ENCODE assay signal across 8 mouse cellular contexts in genomic region chr9:72491559-72492193, GRCm38 (mm10). TPM values are rescaled to one million over a fixed set of nuclear protein-coding genes. Genes with fewer than 3 reads are reported as not detected.
DNase-seq lines count a peak whose midpoint lies in the region; ATAC-seq and TF ChIP-seq lines count a peak whose summit lies in the region.

No protein-coding gene starts in this region.

- H3K79me3 ChIP-seq in C2C12 (ENCODE audit: low read depth): peaks cover 3% of the 10 kb centered on the region

- H3K9ac ChIP-seq in heart, embryonic 13.5 days: peak overlapping the region; percentile 83
- H3K9ac ChIP-seq in liver, embryonic 12.5 days: peak overlapping the region; percentile 50
- H3K9ac ChIP-seq in stomach, embryonic 15.5 days: peak overlapping the region; percentile 44; the same call in 1 of the 2 replicates

- H3K4me3 ChIP-seq in C2C12 (ENCODE audit: insufficient read depth, poor library complexity, severe bottlenecking): peak overlapping the region; percentile 72
- peak overlapping the region; percentile 94 for H3K4me3 ChIP-seq in erythroblast, embryonic 14.5 days (replicated peaks)
- peak overlapping the region; percentile 79 for H3K4me3 ChIP-seq in heart, embryonic 13.5 days
- H3K4me3 ChIP-seq in liver, embryonic 12.5 days: peak overlapping the region; percentile 84
- peak overlapping the region; percentile 71 for H3K4me3 ChIP-seq in stomach, embryonic 15.5 days (replicated peaks)

- peaks cover 4% of the 10 kb centered on the region for H3K36me3 ChIP-seq in C2C12 (ENCODE audit: control insufficient read depth, insufficient read depth)
- H3K36me3 ChIP-seq in erythroblast, embryonic 14.5 days (ENCODE audit: control insufficient read depth): peaks cover 9% of the 10 kb centered on the region
- H3K36me3 ChIP-seq in heart, embryonic 13.5 days: peaks cover 10% of the 10 kb centered on the region
- H3K36me3 ChIP-seq in liver, embryonic 12.5 days: peaks cover 4% of the 10 kb centered on the region
- H3K36me3 ChIP-seq in stomach, embryonic 15.5 days: 0 out of 2 replicates have a peak, but pooled peaks cover 1% of the 10 kb centered on the region

- H3ac ChIP-seq in C2C12 (ENCODE audit: control insufficient read depth, insufficient read length, low read depth): peak overlapping the region; percentile 69

- under 1% methylated on average over 32 of the region's 32 CpGs for WGBS in heart, embryonic 13.5 days
- under 1% methylated on average over 32 of the region's 32 CpGs for WGBS in liver, embryonic 12.5 days (ENCODE audit: insufficient replicate concordance)
- under 1% methylated on average over 32 of the region's 32 CpGs for WGBS in stomach, embryonic 15.5 days

- TF ChIP-seq POLR2A in brain, embryonic 14.5 days (IDR thresholded peaks at IDR 0.05; ENCODE audit: borderline replicate concordance, extremely low read depth, insufficient read depth, insufficient read length, poor library complexity, severe bottlenecking): peak; percentile 42; the same call in 1 of the 2 replicates

- H3K27me3 ChIP-seq in C2C12 (ENCODE audit: control insufficient read depth, insufficient read depth, insufficient read length): no peaks in the 10 kb centered on the region
- H3K27me3 ChIP-seq in erythroblast, embryonic 14.5 days (ENCODE audit: control insufficient read depth): no peaks in the 10 kb centered on the region
- H3K27me3 ChIP-seq in heart, embryonic 13.5 days (replicated peaks): no peaks in the 10 kb centered on the region
- H3K27me3 ChIP-seq in liver, embryonic 12.5 days (replicated peaks): no peaks in the 10 kb centered on the region
- H3K27me3 ChIP-seq in stomach, embryonic 15.5 days (replicated peaks): no peaks in the 10 kb centered on the region

- no peak for TF ChIP-seq CTCF in C2C12 (IDR thresholded peaks at IDR 0.05; ENCODE audit: control insufficient read depth, insufficient read depth, insufficient read length)
- TF ChIP-seq CTCF in brain, embryonic 14.5 days (IDR thresholded peaks at IDR 0.05; ENCODE audit: borderline replicate concordance, extremely low read depth, insufficient read depth, insufficient read length): no peak

- peak overlapping the region; percentile 94 for H3K27ac ChIP-seq in heart, embryonic 13.5 days (replicated peaks)
- peak overlapping the region; percentile 62 for H3K27ac ChIP-seq in liver, embryonic 12.5 days
- peak overlapping the region; percentile 55 for H3K27ac ChIP-seq in stomach, embryonic 15.5 days

- DNase-seq in brain, embryonic 14.5 days (ENCODE audit: low read depth): peak; percentile 95
- peak; percentile 95 for DNase-seq in kidney, postnatal 10 days
- peak; percentile 91 to 92 for DNase-seq in natural killer cell, adult 2 months (ENCODE audit: low spot score in 2 of 2)

- H3K79me2 ChIP-seq in C2C12 (ENCODE audit: control insufficient read depth, insufficient read depth): peaks cover 11% of the 10 kb centered on the region

- no peaks in the 10 kb centered on the region for H3K9me3 ChIP-seq in erythroblast, embryonic 14.5 days (ENCODE audit: control insufficient read depth, low read length)
- no peaks in the 10 kb centered on the region for H3K9me3 ChIP-seq in heart, embryonic 13.5 days
- H3K9me3 ChIP-seq in liver, embryonic 12.5 days (replicated peaks): no peaks in the 10 kb centered on the region
- H3K9me3 ChIP-seq in stomach, embryonic 15.5 days: no peaks in the 10 kb centered on the region

- peak overlapping the region; percentile 81 for H3K4me2 ChIP-seq in heart, embryonic 13.5 days
- peak overlapping the region; percentile 94 for H3K4me2 ChIP-seq in liver, embryonic 12.5 days
- H3K4me2 ChIP-seq in stomach, embryonic 15.5 days: peak overlapping the region; percentile 86

- peak; percentile 88; the same call in 1 of the 2 replicates for ATAC-seq in heart, embryonic 13.5 days (ENCODE audit: extremely low read depth, insufficient number of reproducible peaks, low FRiP score, low TSS enrichment)
- ATAC-seq in liver, embryonic 12.5 days: peak; percentile 96
- ATAC-seq in stomach, embryonic 15.5 days (ENCODE audit: insufficient read depth, low FRiP score, low read depth): peak; percentile 98

- peaks cover 39% of the 10 kb centered on the region for H3K4me1 ChIP-seq in erythroblast, embryonic 14.5 days (ENCODE audit: control insufficient read depth)
- peaks cover 21% of the 10 kb centered on the region for H3K4me1 ChIP-seq in heart, embryonic 13.5 days
- H3K4me1 ChIP-seq in liver, embryonic 12.5 days: peaks cover 38% of the 10 kb centered on the region
- no peaks in the 10 kb centered on the region for H3K4me1 ChIP-seq in stomach, embryonic 15.5 days

TF ChIP-seq in C2C12, 6 proteins besides CTCF, POLR2A, EP300 and RAD21:
- TF ChIP-seq MAX (IDR thresholded peaks at IDR 0.05): peak; percentile 77
- TF ChIP-seq USF1 (IDR thresholded peaks at IDR 0.05; ENCODE audit: low read depth): no peak
- no peak for TF ChIP-seq FOSL1 (IDR thresholded peaks at IDR 0.05; ENCODE audit: insufficient read depth, low read length, poor library complexity, severe bottlenecking)
- no peak for TF ChIP-seq MYOD1 (IDR thresholded peaks at IDR 0.05; ENCODE audit: control insufficient read depth, insufficient read length, low read depth)

RNA-seq across cellular contexts. Expression of gene Tex9, which starts 0.3 kb away (rescaled TPM):
- 4.6 TPM for polyA plus RNA-seq in C2C12 (2012; fragmentation: generic; extraction: Trizol)
- polyA plus RNA-seq in brain, embryonic 14.5 days (2012; rRNA removed): 31.0 and 33.1 TPM in 2 replicates
- polyA plus RNA-seq in erythroblast, embryonic 14.5 days (2012): 0.08 and 0.13 TPM in 2 replicates
- 14.8 and 15.6 TPM in 2 replicates for polyA plus RNA-seq in heart, embryonic 13.5 days (2015; fragmentation: Nextera tagmentation; extraction: Ambion mirVana)
- polyA plus RNA-seq in liver, embryonic 12.5 days (2016; fragmentation: Nextera tagmentation; extraction: Ambion mirVana): 9.1 and 11.4 TPM in 2 replicates
- 23.3 and 25.0 TPM in 2 replicates for polyA plus RNA-seq in stomach, embryonic 15.5 days (2015; fragmentation: Nextera tagmentation; extraction: Ambion mirVana)

RNA-seq across cellular contexts. Expression of gene Rfx7, which starts 40.4 kb away (rescaled TPM):
- 3.9 TPM for polyA plus RNA-seq in C2C12 (2012; fragmentation: generic; extraction: Trizol)
- 23.3 and 36.9 TPM in 2 replicates for polyA plus RNA-seq in brain, embryonic 14.5 days (2012; rRNA removed)
- 0.05 and 0.07 TPM in 2 replicates for polyA plus RNA-seq in erythroblast, embryonic 14.5 days (2012)
- 6.1 TPM in 2 replicates for polyA plus RNA-seq in heart, embryonic 13.5 days (2015; fragmentation: Nextera tagmentation; extraction: Ambion mirVana)
- 5.7 and 7.0 TPM in 2 replicates for polyA plus RNA-seq in liver, embryonic 12.5 days (2016; fragmentation: Nextera tagmentation; extraction: Ambion mirVana)
- 10.3 and 10.6 TPM in 2 replicates for polyA plus RNA-seq in stomach, embryonic 15.5 days (2015; fragmentation: Nextera tagmentation; extraction: Ambion mirVana)

RNA-seq across cellular contexts. Expression of gene Mns1, which starts 53.9 kb away (rescaled TPM):
- 2.5 TPM for polyA plus RNA-seq in C2C12 (2012; fragmentation: generic; extraction: Trizol)
- polyA plus RNA-seq in brain, embryonic 14.5 days (2012; rRNA removed): 5.9 and 6.7 TPM in 2 replicates
- polyA plus RNA-seq in erythroblast, embryonic 14.5 days (2012): 3.3 and 4.3 TPM in 2 replicates
- 16.4 and 16.8 TPM in 2 replicates for polyA plus RNA-seq in heart, embryonic 13.5 days (2015; fragmentation: Nextera tagmentation; extraction: Ambion mirVana)
- 119 and 123 TPM in 2 replicates for polyA plus RNA-seq in liver, embryonic 12.5 days (2016; fragmentation: Nextera tagmentation; extraction: Ambion mirVana)
- polyA plus RNA-seq in stomach, embryonic 15.5 days (2015; fragmentation: Nextera tagmentation; extraction: Ambion mirVana): 23.1 and 31.0 TPM in 2 replicates

Comparison
In these comparisons a context has a peak if more than half of its experiments do, and no peak if none do; other contexts are left out.
1. Peak in every context shown above with its lines: DNase-seq, ATAC-seq, H3K4me3 ChIP-seq and H3K27ac ChIP-seq.